Mouse (Mus musculus) kidney, embryonic 16.5 days (tissue): ENCODE results near the gene Csdc2. TPM values are rescaled to one million over a fixed set of nuclear protein-coding genes. Genes with fewer than 3 reads are reported as not detected.
"Not testable (repeated sequence)": the region's sequence is repeated elsewhere in the genome, so short reads cannot be mapped to it uniquely, and the experiment has no call there.

ENCODE experiments used
- ATAC-seq: fragments of 200-750 bp; cut with Nextera tagmentation; 2 replicates; pipeline ENCODE4 v1.8.0; 2017; ENCODE audit warnings: moderate TSS enrichment; ENCODE audit not compliant: low FRiP score, low TSS enrichment
- H3K27ac ChIP-seq: fragments of 300-500 bp; sonication (generic); 2 replicates; pipeline ENCODE4 v1.5.1; 2014; ENCODE audit warnings: low read length
- H3K27me3 ChIP-seq: fragments of 300-500 bp; sonication (generic); 2 replicates; pipeline ENCODE4 v1.6.1; 2014; ENCODE audit warnings: low read length, control low read depth, mixed read lengths; ENCODE audit not compliant: insufficient read depth
- H3K36me3 ChIP-seq: fragments of 300-500 bp; sonication (generic); 2 replicates; pipeline ENCODE4 v1.6.1; 2014; ENCODE audit warnings: low read length, control low read depth, mixed read lengths; ENCODE audit not compliant: insufficient read depth
- H3K4me1 ChIP-seq: fragments of 300-500 bp; sonication (generic); 2 replicates; pipeline ENCODE4 v1.6.1; 2014; ENCODE audit warnings: low read length, control low read depth, mixed read lengths; ENCODE audit not compliant: insufficient read depth
- H3K4me2 ChIP-seq: fragments of 300-500 bp; sonication (generic); replicated peaks from 2 replicates; pipeline ENCODE4 v1.6.1; 2014; ENCODE audit warnings: low read depth, low read length
- H3K4me3 ChIP-seq: fragments of 300-500 bp; sonication (generic); 2 replicates; pipeline ENCODE4 v1.5.1; 2014; ENCODE audit warnings: mild to moderate bottlenecking, low read length
- H3K9ac ChIP-seq: fragments of 300-500 bp; sonication (generic); replicated peaks from 2 replicates; pipeline ENCODE4 v1.6.1; 2014; ENCODE audit warnings: low read length
- H3K9me3 ChIP-seq: fragments of 300-500 bp; sonication (generic); 2 replicates; pipeline ENCODE4 v1.6.1; 2016; ENCODE audit warnings: low read length, control low read depth
- WGBS: fragments of 180-500 bp; shearing (Covaris S2); extraction: QIAGEN DNeasy Blood & Tissue Kit; methylation state at CpG from one replicate; pipeline ENCODE4 v1.1.7; 2014; 5-methylcytosine and 5-hydroxymethylcytosine counted together
- polyA plus RNA-seq: library from polyadenylated mRNA; unstranded; fragments of >200 nt; fragmentation: Nextera tagmentation; extraction: Ambion mirVana; gene quantifications from 2 replicates; pipeline ENCODE4 v1.2.1, GENCODE M21; 2015

The Csdc2 gene
- polyA plus RNA-seq, 1 experiment from 2014 or later: 35.2 TPM

- Histone ChIP-seq H3K9me3 (no peaks in the 10 kb centered on the region), H3K4me1 (no peaks in the 10 kb centered on the region), H3K27ac (no peak overlapping the region), H3K36me3 (peaks cover 78% of the 10 kb centered on the region), H3K9ac (no peak overlapping the region), H3K4me2 (no peak overlapping the region), H3K4me3 (no peak overlapping the region), H3K27me3 (no peaks in the 10 kb centered on the region)
- 34% methylated on average over 2 of the region's 2 CpGs for WGBS
- ATAC-seq: 0 out of 2 replicates have a peak, but pooled peaks have one; percentile 12
Measured at GRCm38 (mm10) chr15:81904939-81905338, 31.6 kb upstream of the Csdc2 start.

GRCm38 (mm10) chr15:81907953-81908352 is 28.6 kb upstream of the Csdc2 start:
- Histone ChIP-seq H3K9me3 (no peaks in the 10 kb centered on the region), H3K27ac (no peak overlapping the region), H3K9ac (no peak overlapping the region), H3K4me3 (no peak overlapping the region), H3K4me1 (0 out of 2 replicates have a peak, but pooled peaks cover 4% of the 10 kb centered on the region), H3K36me3 (peaks cover 83% of the 10 kb centered on the region), H3K4me2 (no peak overlapping the region), H3K27me3 (no peaks in the 10 kb centered on the region)
- 90% methylated on average over 8 of the region's 8 CpGs for WGBS
- ATAC-seq: no peak

- ATAC-seq, H3K9me3 ChIP-seq, H3K4me1 ChIP-seq, H3K27ac ChIP-seq, H3K4me2 ChIP-seq, H3K27me3 ChIP-seq, H3K4me3 ChIP-seq, H3K9ac ChIP-seq: not testable (repeated sequence)
- WGBS: 90% methylated on average over 4 of the region's 4 CpGs
- peaks cover 83% of the 10 kb centered on the region for H3K36me3 ChIP-seq
Measured at GRCm38 (mm10) chr15:81908767-81909166, 27.8 kb upstream of the Csdc2 start.

GRCm38 (mm10) chr15:81912498-81912897 is 24.1 kb upstream of the Csdc2 start:
- Histone ChIP-seq H3K4me3 (no peak overlapping the region), H3K9ac (no peak overlapping the region), H3K36me3 (peaks cover 85% of the 10 kb centered on the region), H3K4me1 (0 out of 2 replicates have a peak, but pooled peaks cover 4% of the 10 kb centered on the region), H3K27me3 (no peaks in the 10 kb centered on the region), H3K4me2 (no peak overlapping the region), H3K9me3 (no peaks in the 10 kb centered on the region), H3K27ac (no peak overlapping the region)
- WGBS: 70% methylated on average over 2 of the region's 2 CpGs
- 0 out of 2 replicates have a peak, but pooled peaks have one; percentile 21 for ATAC-seq

- peaks cover 72% of the 10 kb centered on the region for H3K36me3 ChIP-seq
- no peak overlapping the region for H3K4me3 ChIP-seq
- H3K27ac ChIP-seq: no peak overlapping the region
- H3K4me1 ChIP-seq: 0 out of 2 replicates have a peak, but pooled peaks cover 4% of the 10 kb centered on the region
- no peak overlapping the region for H3K9ac ChIP-seq
- H3K9me3 ChIP-seq: no peaks in the 10 kb centered on the region
- WGBS: 84% methylated on average over 5 of the region's 5 CpGs
- no peak for ATAC-seq
- H3K27me3 ChIP-seq: no peaks in the 10 kb centered on the region
- no peak overlapping the region for H3K4me2 ChIP-seq
Measured at GRCm38 (mm10) chr15:81914668-81915067, 21.9 kb upstream of the Csdc2 start.

- Histone ChIP-seq H3K9me3 (no peaks in the 10 kb centered on the region), H3K36me3 (peaks cover 63% of the 10 kb centered on the region), H3K9ac (no peak overlapping the region), H3K4me1 (0 out of 2 replicates have a peak, but pooled peaks cover 4% of the 10 kb centered on the region), H3K4me2 (no peak overlapping the region), H3K27me3 (no peaks in the 10 kb centered on the region), H3K4me3 (no peak overlapping the region), H3K27ac (no peak overlapping the region)
- no peak for ATAC-seq
- WGBS: 72% methylated on average over 5 of the region's 5 CpGs
Measured at GRCm38 (mm10) chr15:81915663-81916062, 20.9 kb upstream of the Csdc2 start.

- H3K27me3 ChIP-seq: no peaks in the 10 kb centered on the region
- H3K4me2 ChIP-seq: no peak overlapping the region
- H3K4me1 ChIP-seq: 0 out of 2 replicates have a peak, but pooled peaks cover 3% of the 10 kb centered on the region
- no peak for ATAC-seq
- no peak overlapping the region for H3K4me3 ChIP-seq
- WGBS: 62% methylated on average over 12 of the region's 12 CpGs
- H3K36me3 ChIP-seq: peaks cover 48% of the 10 kb centered on the region
- H3K27ac ChIP-seq: peak overlapping the region; percentile 39; the same call in 1 of the 2 replicates
- no peaks in the 10 kb centered on the region for H3K9me3 ChIP-seq
- no peak overlapping the region for H3K9ac ChIP-seq
Measured at GRCm38 (mm10) chr15:81917201-81917600, 19.4 kb upstream of the Csdc2 start.

GRCm38 (mm10) chr15:81917621-81918463 is 18.7 kb upstream of the Csdc2 start:
- H3K9me3 ChIP-seq: no peaks in the 10 kb centered on the region
- H3K27ac ChIP-seq: peak overlapping the region; percentile 39; the same call in 1 of the 2 replicates
- no peak overlapping the region for H3K4me2 ChIP-seq
- peak; percentile 73 for ATAC-seq
- no peaks in the 10 kb centered on the region for H3K4me1 ChIP-seq
- H3K9ac ChIP-seq: no peak overlapping the region
- H3K36me3 ChIP-seq: peaks cover 41% of the 10 kb centered on the region
- no peak overlapping the region for H3K4me3 ChIP-seq
- WGBS: 50% methylated on average over 6 of the region's 6 CpGs
- H3K27me3 ChIP-seq: no peaks in the 10 kb centered on the region

GRCm38 (mm10) chr15:81919062-81919461 is 17.5 kb upstream of the Csdc2 start:
- ATAC-seq: no peak
- peaks cover 5% of the 10 kb centered on the region for H3K4me1 ChIP-seq
- no peak overlapping the region for H3K9ac ChIP-seq
- H3K4me3 ChIP-seq: no peak overlapping the region
- 66% methylated on average over 5 of the region's 5 CpGs for WGBS
- H3K27ac ChIP-seq: no peak overlapping the region
- H3K9me3 ChIP-seq: no peaks in the 10 kb centered on the region
- no peaks in the 10 kb centered on the region for H3K27me3 ChIP-seq
- no peak overlapping the region for H3K4me2 ChIP-seq
- peaks cover 29% of the 10 kb centered on the region for H3K36me3 ChIP-seq
